Mouse (Mus musculus) urinary bladder, adult 18-20 months (tissue): Measurements from ENCODE around the gene 4931429L15Rik.

Source experiments
- DNase-seq, 2 experiments: peaks; one replicate each; pipeline ENCODE4 v3.0.0; 2022; ENCODE audit warnings: low spot score in 2 of 2, mixed read lengths in 2 of 2

The 4931429L15Rik gene

DNA sequence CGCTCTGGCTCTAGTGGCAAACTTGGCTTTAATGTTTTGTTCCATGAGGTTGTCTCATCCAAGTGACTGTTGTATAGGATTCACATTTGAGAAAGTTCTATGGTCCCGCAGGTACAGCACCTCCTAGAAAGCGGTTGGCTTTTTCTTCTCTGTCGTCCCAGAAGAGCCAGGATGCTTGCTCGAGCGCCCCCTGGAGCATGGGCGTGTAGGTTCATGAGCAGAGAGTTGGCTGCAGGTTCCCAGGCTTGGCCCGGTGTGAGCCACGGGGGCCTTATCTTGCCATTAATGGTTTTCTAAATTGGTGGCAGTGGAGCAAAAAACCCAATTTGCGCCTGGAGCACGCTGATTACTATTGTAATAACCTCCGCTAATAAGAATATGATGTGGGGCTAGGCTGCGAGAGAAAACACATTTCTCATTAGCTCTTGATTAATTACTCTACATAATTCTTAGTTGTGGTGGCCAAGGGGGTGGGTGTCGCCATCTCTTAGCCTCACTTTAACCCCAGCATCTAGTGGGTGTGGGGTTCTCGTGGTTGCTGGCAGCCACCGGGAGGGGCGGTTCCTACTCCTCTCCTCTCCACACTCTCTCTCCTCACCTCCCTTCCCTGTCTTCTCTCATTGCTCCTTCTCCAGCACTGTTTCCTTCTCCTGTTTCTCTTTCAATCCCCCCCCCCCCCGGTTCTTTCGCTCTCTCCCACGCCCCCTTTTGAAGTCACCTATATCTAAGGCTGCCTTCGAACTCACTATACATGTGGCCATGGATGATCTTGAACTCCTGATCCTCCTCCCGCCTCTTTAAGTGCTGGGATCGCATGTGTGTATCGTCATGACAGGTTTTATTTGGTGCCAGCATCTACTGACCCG, 8.2 kb upstream of the 4931429L15Rik start:
- no peak for DNase-seq

GRCm38 (mm10) chr9:46326694-46327405, 7.1 kb upstream of the 4931429L15Rik start:
- no peak for DNase-seq

- no peak for DNase-seq
These were observed 675 bp upstream of the 4931429L15Rik start for GRCm38 (mm10) chr9:46320461-46320860.

DNA sequence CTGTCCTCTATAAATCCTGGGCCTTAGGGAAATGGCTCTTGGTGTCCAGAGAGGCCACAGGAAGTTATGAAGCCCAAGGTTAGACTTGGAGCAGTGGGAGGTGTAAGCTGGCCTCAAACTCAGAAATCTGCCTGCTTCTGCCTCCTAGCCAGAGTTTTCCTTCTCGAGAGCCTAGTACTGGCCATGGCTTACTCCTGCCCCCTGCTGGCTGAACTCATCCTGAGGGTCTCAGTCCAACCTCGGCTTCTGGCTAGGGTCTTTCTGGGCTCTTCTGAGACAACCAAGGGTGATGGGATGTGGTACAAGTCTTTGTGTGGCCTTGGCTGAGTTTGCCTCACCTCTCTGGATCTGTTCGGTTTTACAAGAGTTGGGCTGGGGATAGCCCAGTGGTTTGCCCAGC, 1.8 kb downstream of the 4931429L15Rik start:
- DNase-seq, result no peak

- DNase-seq, result no peak
These were observed 2.9 kb downstream of the 4931429L15Rik start for GRCm38 (mm10) chr9:46316909-46317308.

DNA sequence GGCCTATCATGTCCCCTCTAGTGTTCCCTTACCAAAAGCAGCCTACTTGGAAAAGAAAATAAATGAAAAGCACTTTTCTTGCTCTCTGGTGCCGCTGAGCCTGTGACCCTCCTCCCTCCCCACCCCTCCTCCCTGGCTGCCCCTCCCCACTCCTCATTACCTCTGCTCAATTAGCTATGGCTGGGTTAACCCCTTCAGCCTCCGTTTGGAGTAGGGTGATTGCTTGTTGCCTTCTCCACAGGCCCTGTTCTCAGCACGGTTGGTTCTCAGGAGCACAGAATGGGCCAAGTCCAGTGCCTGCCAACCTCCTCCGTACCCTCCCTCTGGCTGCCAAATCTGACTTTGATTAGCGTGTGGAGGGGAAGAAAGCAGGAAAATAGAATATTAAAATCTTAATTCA, 3.4 kb downstream of the 4931429L15Rik start:
- DNase-seq, result no peak

DNA sequence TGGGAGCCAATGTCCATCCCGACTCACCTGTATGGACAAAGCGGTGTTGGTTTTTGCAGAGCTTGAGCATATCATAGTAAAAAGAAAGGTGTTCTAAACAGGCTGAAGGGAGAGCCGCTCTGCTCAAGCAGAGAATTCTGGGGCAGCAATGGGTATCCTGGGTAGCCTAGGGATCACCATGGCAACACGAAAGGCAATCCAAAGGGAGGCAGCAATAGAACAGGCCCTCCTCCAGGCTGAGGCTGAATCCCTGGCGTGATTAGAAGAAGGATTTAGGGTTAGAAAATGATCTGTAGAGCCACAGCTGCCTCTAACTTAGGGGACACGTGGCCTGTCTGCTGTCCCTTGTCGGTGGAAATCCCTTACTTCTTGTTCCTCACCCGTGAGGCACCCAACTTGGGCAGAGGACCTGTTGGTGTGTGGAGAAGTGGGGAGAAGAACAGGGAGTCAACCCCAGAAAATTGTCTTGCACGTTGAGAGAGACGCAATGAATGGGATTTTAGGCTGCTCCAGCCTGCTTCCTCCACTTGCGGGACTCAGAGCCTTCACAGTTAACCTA, 3.9 kb downstream of the 4931429L15Rik start:
- DNase-seq, result no peak

GRCm38 (mm10) chr9:46314921-46315320, 4.9 kb downstream of the 4931429L15Rik start:
- DNase-seq, result no peak

- DNase-seq, result peak; percentile 39 to 48
These were observed 5.3 kb downstream of the 4931429L15Rik start for GRCm38 (mm10) chr9:46314507-46314906.

GRCm38 (mm10) chr9:46309121-46309520, 10.7 kb downstream of the 4931429L15Rik start:
- no peak for DNase-seq

DNA sequence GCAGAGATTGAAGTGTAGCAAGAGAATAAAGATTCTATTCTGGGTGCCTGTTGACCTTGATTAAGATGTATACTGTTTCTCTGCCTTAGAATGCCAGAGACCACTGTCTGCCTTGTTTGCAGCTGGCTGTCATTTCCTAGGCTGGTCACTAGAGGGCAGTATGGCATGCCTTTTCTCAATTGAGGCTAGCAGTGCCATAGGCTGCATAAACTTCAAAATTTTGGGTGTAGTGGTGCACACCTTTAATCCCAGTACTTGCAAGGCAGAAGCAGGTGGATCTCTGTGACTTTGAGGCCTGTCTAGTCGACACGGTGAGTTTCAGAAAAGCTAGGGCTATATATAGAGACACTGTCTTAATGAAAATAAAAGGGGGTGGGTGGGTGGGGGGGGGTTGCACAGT, 17.6 kb downstream of the 4931429L15Rik start:
- DNase-seq, result no peak

DNA sequence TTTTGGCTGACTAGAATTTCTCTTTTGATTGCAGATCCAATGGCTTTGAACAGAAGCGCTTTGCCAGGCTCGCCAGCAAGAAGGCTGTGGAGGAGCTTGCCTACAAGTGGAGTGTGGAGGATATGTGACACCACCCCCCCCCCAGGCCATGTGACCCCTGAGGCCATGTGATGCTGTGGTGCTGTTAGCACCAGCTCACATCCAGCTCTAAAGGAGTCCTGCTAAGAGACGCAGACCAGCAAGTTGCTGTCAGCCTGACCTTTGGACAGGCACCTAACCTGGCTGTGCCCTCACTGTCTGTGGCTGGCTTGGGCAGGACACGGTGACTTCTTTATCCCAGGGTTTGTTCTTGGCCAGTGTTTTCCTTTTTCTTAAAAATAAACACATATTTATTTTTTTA, 21.4 kb downstream of the 4931429L15Rik start:
- DNase-seq, result no peak

- peak; percentile 89 to 99 for DNase-seq
These were observed 37.0 kb downstream of the 4931429L15Rik start, which contains the start of gene Bud13 for GRCm38 (mm10) chr9:46282631-46283436. Gene Bud13 (plus strand): TSS chr9:46283008.

DNA sequence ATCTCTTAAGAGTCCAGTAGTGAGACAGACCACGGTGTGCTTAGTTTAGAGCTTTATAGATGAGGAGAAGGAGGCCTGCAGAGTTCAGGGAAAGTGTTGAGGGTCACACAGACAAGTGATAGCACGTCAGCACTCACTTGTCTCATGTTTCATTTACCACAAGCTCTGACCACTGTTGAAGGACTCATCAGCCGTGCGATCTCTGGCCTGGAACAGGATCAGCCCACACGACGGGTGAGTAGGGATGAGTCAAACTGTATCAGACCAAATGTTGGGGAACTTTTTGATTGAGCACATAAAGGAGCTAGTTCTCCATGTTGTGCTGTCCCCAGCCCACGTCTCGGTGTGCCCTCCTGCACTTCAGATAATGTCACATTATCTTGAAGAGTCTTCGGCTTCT, 45.3 kb downstream of the 4931429L15Rik start:
- no peak for DNase-seq

GRCm38 (mm10) chr9:46272677-46273454, 46.9 kb downstream of the 4931429L15Rik start, which contains the start of gene Zpr1:
Gene Zpr1 (plus strand): TSS chr9:46273064.
- DNase-seq, result peak; percentile 79 to 85

GRCm38 (mm10) chr9:46272070-46272469, 47.7 kb downstream of the 4931429L15Rik start:
- no peak for DNase-seq

GRCm38 (mm10) chr9:46270782-46271181, 49.0 kb downstream of the 4931429L15Rik start:
- no peak for DNase-seq

DNA sequence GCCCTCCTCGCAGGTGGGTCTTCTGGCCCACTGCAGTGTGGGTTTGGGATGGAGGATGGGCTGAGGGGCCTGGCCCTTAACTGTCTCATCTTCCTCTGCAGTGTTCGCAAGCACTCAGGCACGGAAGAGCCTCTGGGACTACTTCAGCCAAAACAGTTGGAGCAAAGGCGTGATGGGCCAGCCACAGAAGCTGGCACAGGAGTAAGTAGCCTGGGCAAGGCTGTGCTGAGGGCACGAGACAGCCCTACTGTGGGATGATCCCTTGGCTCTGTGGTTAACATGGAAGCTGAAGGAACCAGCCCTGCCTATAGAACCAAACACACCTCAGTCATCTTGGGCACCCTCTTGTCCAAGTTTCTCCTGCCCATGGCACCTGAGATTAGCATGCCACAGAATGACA, 50.7 kb downstream of the 4931429L15Rik start:
- no peak for DNase-seq

DNA sequence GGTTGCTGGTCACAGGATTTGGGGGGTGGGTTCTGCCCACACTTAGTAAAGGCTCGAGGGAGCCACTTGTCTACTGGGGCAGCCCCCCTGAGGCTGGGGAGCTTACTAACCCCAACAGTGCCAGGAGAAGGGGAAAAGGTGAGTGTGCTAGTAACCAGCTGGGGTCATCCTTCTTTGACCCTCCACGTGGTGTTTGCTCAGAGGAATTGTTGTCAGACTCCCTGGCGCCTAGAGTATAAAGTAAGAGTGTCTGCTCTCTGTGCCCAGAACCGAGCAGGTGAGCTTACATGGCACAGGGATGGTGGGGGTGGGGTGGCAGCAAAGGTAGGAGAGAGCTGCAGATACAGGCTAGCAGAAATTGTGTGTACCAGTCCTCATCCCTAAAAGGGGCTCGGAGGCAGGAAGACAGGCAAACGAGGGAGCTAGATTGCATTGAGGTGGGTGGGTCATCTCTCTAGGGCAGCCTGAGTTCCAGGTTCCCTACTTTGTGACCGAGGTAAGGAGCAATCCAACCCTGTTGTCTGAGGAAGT, 51.4 kb downstream of the 4931429L15Rik start, which contains the start of gene Apoa5:
Apoa5 (plus strand) TSS at position 291 of the 531 bp plus-strand sequence.
- no peak for DNase-seq

GRCm38 (mm10) chr9:46261131-46261530, 58.7 kb downstream of the 4931429L15Rik start:
- DNase-seq, result no peak
